Mouse (Mus musculus) MEL (cell line): Measurements from ENCODE around the gene Plekho1. TPM values are rescaled to one million over a fixed set of nuclear protein-coding genes. Genes with fewer than 3 reads are reported as not detected.
A peak's percentile ranks its signal among the peaks of the same experiment; 100 is the strongest.

ENCODE experiments used
- DNase-seq: peaks from one replicate; pipeline ENCODE4 v3.0.0; 2011; ENCODE audit warnings: low read depth, low spot score
- H3K27ac ChIP-seq: 2 replicates; pipeline ENCODE4 v1.5.1; 2012; ENCODE audit warnings: low read depth, mild to moderate bottlenecking, control low read depth, low read length, moderate library complexity; ENCODE audit not compliant: control insufficient read depth
- H3K27me3 ChIP-seq, 2 experiments: fragments of 150-350 bp in 1 of 2; sonication (generic) in 1 of 2; 2 replicates each; pipeline ENCODE4 v1.6.1; 2012; ENCODE audit warnings: low read length in 2 of 2, mild to moderate bottlenecking in 2 of 2, improper control_type of control experiment in 1 of 2, moderate library complexity in 1 of 2; ENCODE audit not compliant: insufficient read depth in 2 of 2, control insufficient read depth in 1 of 2
- H3K36me3 ChIP-seq, 2 experiments: 2 replicates each; pipeline ENCODE4 v1.6.1; 2012 to 2014; ENCODE audit warnings: low read length in 2 of 2, improper control_type of control experiment in 1 of 2, inconsistent platforms in 1 of 2, mild to moderate bottlenecking in 1 of 2; ENCODE audit not compliant: insufficient read depth in 2 of 2, control insufficient read depth in 1 of 2
- H3K4me1 ChIP-seq, 2 experiments: fragments of 150-350 bp in 1 of 2; sonication (generic) in 1 of 2; 2 replicates each; pipeline ENCODE4 v1.6.1; 2012; ENCODE audit warnings: low read length in 2 of 2, improper control_type of control experiment in 1 of 2, mild to moderate bottlenecking in 1 of 2; ENCODE audit not compliant: insufficient read depth in 2 of 2, control insufficient read depth in 1 of 2
- H3K4me3 ChIP-seq, 2 experiments: fragments of 150-350 bp in 1 of 2; sonication (generic) in 1 of 2; 2 replicates each; pipeline ENCODE4 v1.5.1; 2012; ENCODE audit warnings: low read depth in 2 of 2, low read length in 2 of 2, mild to moderate bottlenecking in 2 of 2, moderate library complexity in 2 of 2, control low read depth in 1 of 2, improper control_type of control experiment in 1 of 2; ENCODE audit not compliant: control insufficient read depth in 1 of 2, insufficient read depth in 1 of 2
- H3K79me2 ChIP-seq: 2 replicates; pipeline ENCODE4 v1.6.1; 2012; ENCODE audit warnings: mild to moderate bottlenecking, low read length, moderate library complexity; ENCODE audit not compliant: control insufficient read depth, poor library complexity, insufficient read depth
- H3K9ac ChIP-seq: 2 replicates; pipeline ENCODE4 v1.6.1; 2012; ENCODE audit warnings: low read depth, mild to moderate bottlenecking, control low read depth, low read length, moderate library complexity; ENCODE audit not compliant: control insufficient read depth, poor library complexity, severe bottlenecking
- H3K9me3 ChIP-seq: fragments of 150-350 bp; sonication (generic); replicated peaks from 2 replicates; pipeline ENCODE4 v1.6.1; 2012; ENCODE audit warnings: mild to moderate bottlenecking, low read length, improper control_type of control experiment, moderate library complexity; ENCODE audit not compliant: insufficient read depth
- BHLHE40 ChIP-seq: IDR thresholded peaks from 2 replicates; pipeline ENCODE4 v1.6.1; 2012; ENCODE audit warnings: low read depth, mild to moderate bottlenecking, inconsistent platforms, low read length, improper control_type of control experiment, borderline replicate concordance
- CHD2 ChIP-seq: IDR thresholded peaks from 2 replicates; pipeline ENCODE4 v1.6.1; 2011; ENCODE audit warnings: low read length, improper control_type of control experiment
- CTCF ChIP-seq, 3 experiments: IDR thresholded peaks in 2 of 3; conservative IDR thresholded peaks in 1 of 3; 2 replicates each; pipeline ENCODE4 v1.5.1; 2011 to 2012; ENCODE audit warnings: low read length in 3 of 3, low read depth in 2 of 3, mild to moderate bottlenecking in 2 of 3, improper control_type of control experiment in 1 of 3, inconsistent platforms in 1 of 3, mixed read lengths in 1 of 3, moderate library complexity in 1 of 3; ENCODE audit not compliant: control insufficient read depth in 1 of 3, insufficient read depth in 1 of 3, poor library complexity in 1 of 3, severe bottlenecking in 1 of 3
- E2F4 ChIP-seq: IDR thresholded peaks from 2 replicates; pipeline ENCODE4 v1.6.1; 2011; ENCODE audit warnings: low read depth, low read length, improper control_type of control experiment, borderline replicate concordance
- ELF1 ChIP-seq: IDR thresholded peaks from 2 replicates; pipeline ENCODE4 v1.6.1; 2014; ENCODE audit warnings: low read depth, mild to moderate bottlenecking, inconsistent platforms, low read length, improper control_type of control experiment, moderate library complexity
- EP300 ChIP-seq, 2 experiments: IDR thresholded peaks; 2 replicates each; pipeline ENCODE4 v1.6.1; 2011; ENCODE audit warnings: improper control_type of control experiment in 2 of 2, low read length in 2 of 2, low read depth in 1 of 2, mild to moderate bottlenecking in 1 of 2
- ETS1 ChIP-seq: IDR thresholded peaks from 2 replicates; pipeline ENCODE4 v1.6.1; 2012; ENCODE audit warnings: low read depth, mild to moderate bottlenecking, inconsistent platforms, low read length, improper control_type of control experiment, moderate library complexity
- GABPA ChIP-seq: IDR thresholded peaks from 2 replicates; pipeline ENCODE4 v1.6.1; 2012; ENCODE audit warnings: low read depth, mild to moderate bottlenecking, inconsistent platforms, low read length, improper control_type of control experiment, moderate library complexity
- GATA1 ChIP-seq: IDR thresholded peaks from 2 replicates; pipeline ENCODE4 v1.6.1; 2011; ENCODE audit warnings: low read depth, low read length, improper control_type of control experiment
- HCFC1 ChIP-seq: IDR thresholded peaks from 2 replicates; pipeline ENCODE4 v1.6.1; 2012; ENCODE audit warnings: low read depth, mild to moderate bottlenecking, inconsistent platforms, low read length, improper control_type of control experiment, moderate library complexity
- JUND ChIP-seq: IDR thresholded peaks from 2 replicates; pipeline ENCODE4 v1.6.1; 2011; ENCODE audit warnings: low read depth, mild to moderate bottlenecking, improper control_type of control experiment, low read length
- KAT2A ChIP-seq: conservative IDR thresholded peaks from 2 replicates; pipeline ENCODE4 v1.6.1; 2012; ENCODE audit warnings: low read depth, low read length, improper control_type of control experiment, inconsistent platforms
- MAFK ChIP-seq: IDR thresholded peaks from 2 replicates; pipeline ENCODE4 v1.6.1; 2011; ENCODE audit warnings: low read depth, mild to moderate bottlenecking, low read length, improper control_type of control experiment, borderline replicate concordance
- MAX ChIP-seq: IDR thresholded peaks from 2 replicates; pipeline ENCODE4 v1.6.1; 2011; ENCODE audit warnings: low read length, improper control_type of control experiment
- MAZ ChIP-seq: IDR thresholded peaks from 2 replicates; pipeline ENCODE4 v1.6.1; 2012; ENCODE audit warnings: low read depth, mild to moderate bottlenecking, inconsistent platforms, low read length, improper control_type of control experiment
- MEF2A ChIP-seq: IDR thresholded peaks from 2 replicates; pipeline ENCODE4 v1.6.1; 2014; ENCODE audit warnings: low read depth, mild to moderate bottlenecking, inconsistent platforms, low read length, improper control_type of control experiment; ENCODE audit not compliant: poor library complexity, insufficient replicate concordance, severe bottlenecking; ENCODE audit errors: extremely low read depth
- MXI1 ChIP-seq: IDR thresholded peaks from 2 replicates; pipeline ENCODE4 v1.6.1; 2011; ENCODE audit warnings: mild to moderate bottlenecking, low read depth, low read length, improper control_type of control experiment
- MYB ChIP-seq: IDR thresholded peaks from 2 replicates; pipeline ENCODE4 v1.6.1; 2011; ENCODE audit warnings: mild to moderate bottlenecking, low read depth, low read length, improper control_type of control experiment
- MYC ChIP-seq: IDR thresholded peaks from 2 replicates; pipeline ENCODE4 v1.6.1; 2011; ENCODE audit warnings: low read depth, mild to moderate bottlenecking, low read length, improper control_type of control experiment, moderate library complexity
- NELFE ChIP-seq: IDR thresholded peaks from 2 replicates; pipeline ENCODE4 v1.6.1; 2011; ENCODE audit warnings: low read depth, low read length, improper control_type of control experiment
- NRF1 ChIP-seq: IDR thresholded peaks from 2 replicates; pipeline ENCODE4 v1.6.1; 2014; ENCODE audit warnings: low read depth, mild to moderate bottlenecking, inconsistent platforms, low read length, improper control_type of control experiment, moderate library complexity; ENCODE audit not compliant: poor library complexity, insufficient read depth, severe bottlenecking
- POLR2A ChIP-seq, 2 experiments: IDR thresholded peaks; 2 replicates each; pipeline ENCODE4 v1.6.1; 2011 to 2012; ENCODE audit warnings: low read length in 2 of 2, mild to moderate bottlenecking in 2 of 2, control low read depth in 1 of 2, improper control_type of control experiment in 1 of 2, low read depth in 1 of 2, moderate library complexity in 1 of 2; ENCODE audit not compliant: control insufficient read depth in 1 of 2, insufficient read depth in 1 of 2, poor library complexity in 1 of 2
- POLR2AphosphoS2 ChIP-seq: IDR thresholded peaks from 2 replicates; pipeline ENCODE4 v1.6.1; 2011; ENCODE audit warnings: low read length, improper control_type of control experiment
- POLR2AphosphoS5 ChIP-seq: IDR thresholded peaks from 2 replicates; pipeline ENCODE4 v1.6.1; 2012; ENCODE audit warnings: low read depth, borderline replicate concordance, mild to moderate bottlenecking, inconsistent platforms, low read length, moderate library complexity, mixed read lengths
- RAD21 ChIP-seq: IDR thresholded peaks from 2 replicates; pipeline ENCODE4 v1.6.1; 2011; ENCODE audit warnings: mild to moderate bottlenecking, low read depth, low read length, improper control_type of control experiment
- RCOR1 ChIP-seq: IDR thresholded peaks from 2 replicates; pipeline ENCODE4 v1.6.1; 2012; ENCODE audit warnings: low read depth, mild to moderate bottlenecking, inconsistent platforms, low read length, improper control_type of control experiment
- SIN3A ChIP-seq: IDR thresholded peaks from 2 replicates; pipeline ENCODE4 v1.6.1; 2012; ENCODE audit warnings: low read length, improper control_type of control experiment, inconsistent platforms
- SMC3 ChIP-seq: IDR thresholded peaks from 2 replicates; pipeline ENCODE4 v1.6.1; 2011; ENCODE audit warnings: low read depth, low read length, improper control_type of control experiment
- TAL1 ChIP-seq: IDR thresholded peaks from 2 replicates; pipeline ENCODE4 v1.6.1; 2012; ENCODE audit warnings: mild to moderate bottlenecking, inconsistent platforms, low read length, moderate library complexity, mixed read lengths
- TBP ChIP-seq: IDR thresholded peaks from 2 replicates; pipeline ENCODE4 v1.8.0; 2011; ENCODE audit warnings: low read depth, low read length, improper control_type of control experiment
- UBTF ChIP-seq: IDR thresholded peaks from 2 replicates; pipeline ENCODE4 v1.6.1; 2012; ENCODE audit warnings: low read depth, mild to moderate bottlenecking, inconsistent platforms, low read length, improper control_type of control experiment, moderate library complexity, borderline replicate concordance; ENCODE audit not compliant: insufficient read depth
- USF1 ChIP-seq: IDR thresholded peaks from 2 replicates; pipeline ENCODE4 v1.6.1; 2014; ENCODE audit warnings: low read depth, mild to moderate bottlenecking, inconsistent platforms, low read length, improper control_type of control experiment, moderate library complexity
- USF2 ChIP-seq, 2 experiments: IDR thresholded peaks; 2 replicates each; pipeline ENCODE4 v1.6.1; 2011 to 2012; ENCODE audit warnings: improper control_type of control experiment in 2 of 2, low read length in 2 of 2, borderline replicate concordance in 1 of 2, inconsistent platforms in 1 of 2, low read depth in 1 of 2, mild to moderate bottlenecking in 1 of 2; ENCODE audit not compliant: insufficient read depth in 1 of 2
- ZC3H11A ChIP-seq: IDR thresholded peaks from 2 replicates; pipeline ENCODE4 v1.6.1; 2012; ENCODE audit warnings: low read depth, mild to moderate bottlenecking, inconsistent platforms, low read length, improper control_type of control experiment
- ZKSCAN1 ChIP-seq: IDR thresholded peaks from 2 replicates; pipeline ENCODE4 v1.6.1; 2012; ENCODE audit warnings: low read depth, mild to moderate bottlenecking, inconsistent platforms, low read length, improper control_type of control experiment, moderate library complexity
- polyA plus RNA-seq, 2 experiments: library from polyadenylated mRNA; stranded (reverse) in 1 of 2; unstranded in 1 of 2; fragments of >175 nt in 1 of 2; fragments of >200 nt in 1 of 2; gene quantifications; 2 replicates each; pipeline versions ENCODE4 v1.2.1 to v1.2.4; 2012; ENCODE audit warnings: low replicate concordance in 2 of 2, low read depth in 1 of 2; ENCODE audit not compliant: insufficient read length in 2 of 2, insufficient read depth in 1 of 2, missing spikeins in 1 of 2
- total RNA-seq: library from RNA; depleted of rRNA; stranded (reverse); fragments of 300-350 nt; gene quantifications from 2 replicates; pipeline ENCODE4 v1.2.3, GENCODE M21; 2012; rRNA removed

The Plekho1 gene
- 4.2 and 6.4 TPM in 2 replicates for total RNA-seq
- 10 to 100 TPM in 1 of 2 experiments, not detected in 1; 19.2 TPM for polyA plus RNA-seq

DNA sequence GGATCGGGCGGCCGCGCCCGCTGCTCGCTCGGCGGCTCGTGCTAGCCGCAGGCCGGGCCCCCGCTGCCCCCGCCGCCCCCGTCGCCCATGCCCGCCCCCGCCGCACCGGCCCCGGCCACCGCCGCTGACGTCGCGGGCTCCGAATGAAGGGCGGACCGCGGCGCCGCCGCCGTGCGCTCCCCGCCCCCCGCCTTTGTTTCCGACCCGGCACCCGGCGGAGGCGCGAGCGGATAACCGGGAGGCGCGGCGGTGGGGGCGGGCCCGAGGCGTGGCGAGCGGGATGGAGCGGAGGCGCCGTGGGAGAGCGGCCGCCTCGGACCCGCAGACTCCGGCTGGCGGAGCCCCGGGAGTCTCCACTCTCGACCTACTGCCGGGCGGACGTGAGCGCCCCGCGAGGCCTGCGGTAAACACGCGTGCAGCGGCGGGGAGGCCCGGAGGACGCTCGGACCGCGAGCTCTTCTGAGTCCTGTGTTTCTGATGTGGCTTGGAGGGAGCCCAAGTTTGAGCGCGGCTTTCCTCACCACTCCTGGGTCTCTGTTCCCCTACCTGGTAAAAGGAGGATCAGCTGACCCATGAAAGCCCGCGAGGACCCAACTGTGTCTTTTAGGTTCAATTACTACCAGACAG, at the start of gene Plekho1:
Plekho1 (minus strand) TSS at position 200 of the 627 bp plus-strand sequence.
- peak; percentile 67 for DNase-seq
- peaks cover 11 to 22% of the 10 kb centered on the region in 2 experiments for H3K4me1 ChIP-seq
- peak within 1 kb of the TSS; percentile 72 to 77 for H3K4me3 ChIP-seq
- peak within 1 kb of the TSS; percentile 80 for H3K9ac ChIP-seq
- H3K27ac ChIP-seq = peak within 1 kb of the TSS; percentile 6; the same call in 1 of the 2 replicates
- no peaks in the 10 kb centered on the region for H3K27me3 ChIP-seq
- H3K9me3 ChIP-seq = no peaks in the 10 kb centered on the region
- peaks cover 3% of the 10 kb centered on the region; the same call in 1 of the 2 replicates for H3K79me2 ChIP-seq
- peaks cover 0 to 14% of the 10 kb centered on the region in 2 experiments; a peak in 2 of 4 replicates for H3K36me3 ChIP-seq
- no peak for TF ChIP-seq RAD21
- TF ChIP-seq GATA1 = no peak
- TF ChIP-seq ELF1 = no peak
- no peak for TF ChIP-seq EP300 (IDR thresholded peaks at IDR 0.05; ENCODE audit: low read depth in 1 of 2, low read length in 2 of 2)
- no peak for TF ChIP-seq MEF2A
- TF ChIP-seq GABPA = no peak; the same call in 1 of the 2 replicates
- no peak for TF ChIP-seq USF2 (IDR thresholded peaks at IDR 0.05; ENCODE audit: borderline replicate concordance in 1 of 2, insufficient read depth in 1 of 2, low read depth in 1 of 2, low read length in 2 of 2)
- TF ChIP-seq MAZ = peak; percentile 77; the same call in 1 of the 2 replicates
- TF ChIP-seq MAFK = no peak
- no peak for TF ChIP-seq MAX
- TF ChIP-seq SMC3 = no peak
- no peak for TF ChIP-seq CHD2
- no peak for TF ChIP-seq TBP
- TF ChIP-seq ZKSCAN1 = no peak
- 0 out of 2 replicates have a peak, but pooled peaks have one; percentile 32 for TF ChIP-seq E2F4
- TF ChIP-seq POLR2A (IDR thresholded peaks at IDR 0.05; ENCODE audit: control insufficient read depth in 1 of 2, insufficient read depth in 1 of 2, low read depth in 1 of 2, low read length in 2 of 2, poor library complexity in 1 of 2) = peak in 1 of 2 experiments; percentile 61; a peak in 2 of 4 replicates
- peak; percentile 28 for TF ChIP-seq HCFC1
- TF ChIP-seq RCOR1 = 0 out of 2 replicates have a peak, but pooled peaks have one; percentile 14
- peak; percentile 62 for TF ChIP-seq SIN3A
- no peak for TF ChIP-seq POLR2AphosphoS5
- TF ChIP-seq NELFE = peak; percentile 32; the same call in 1 of the 2 replicates
- 0 out of 2 replicates have a peak, but pooled peaks have one; percentile 4 for TF ChIP-seq ETS1
- TF ChIP-seq MYC = 0 out of 2 replicates have a peak, but pooled peaks have one; percentile 12
- TF ChIP-seq MYB = no peak
- TF ChIP-seq KAT2A = no peak
- peak; percentile 41 for TF ChIP-seq MXI1
- TF ChIP-seq UBTF = peak; percentile 94
- peak; percentile 65 for TF ChIP-seq USF1
- no peak for TF ChIP-seq CTCF (IDR thresholded peaks at IDR 0.05 in 2 of 3, conservative IDR thresholded peaks at IDR 0.05 in 1 of 3; ENCODE audit: control insufficient read depth in 1 of 3, insufficient read depth in 1 of 3, low read depth in 2 of 3, low read length in 3 of 3, poor library complexity in 1 of 3, severe bottlenecking in 1 of 3)
- 0 out of 2 replicates have a peak, but pooled peaks have one; percentile 35 for TF ChIP-seq NRF1
- TF ChIP-seq JUND = no peak
- TF ChIP-seq TAL1 = no peak
- TF ChIP-seq POLR2AphosphoS2 = no peak
- TF ChIP-seq BHLHE40 = no peak
- no peak for TF ChIP-seq ZC3H11A
